Comparison of ENCODE assay signal across 8 mouse cellular contexts in genomic region chr4:139574156-139574798, GRCm38 (mm10). TPM values are rescaled to one million over a fixed set of nuclear protein-coding genes. Genes with fewer than 3 reads are reported as not detected.
DNase-seq lines count a peak whose midpoint lies in the region; ATAC-seq and TF ChIP-seq lines count a peak whose summit lies in the region.

No protein-coding gene starts in this region.

- H3K36me3 ChIP-seq in hindbrain, postnatal 0 days (ENCODE audit: insufficient read depth, low read length): no peaks in the 10 kb centered on the region

- peak; percentile 93 for ATAC-seq in common myeloid progenitor, adult 5-6 weeks (replicated peaks; ENCODE audit: low read depth, poor library complexity, severe bottlenecking)
- peak; percentile 98 for ATAC-seq in hindbrain, postnatal 0 days
- peak; percentile 89 for ATAC-seq in megakaryocyte, adult 5-6 weeks (ENCODE audit: poor library complexity, severe bottlenecking)

- TF ChIP-seq CTCF in gastrocnemius, adult 2 months (IDR thresholded peaks at IDR 0.05): peak; percentile 65
- peak; percentile 72 for TF ChIP-seq CTCF in hindbrain, postnatal 0 days (IDR thresholded peaks at IDR 0.05; ENCODE audit: low read depth)
- TF ChIP-seq CTCF in left cerebral cortex, adult 2 months (IDR thresholded peaks at IDR 0.05): peak; percentile 61

- peaks cover 17% of the 10 kb centered on the region for H3K4me1 ChIP-seq in hindbrain, postnatal 0 days (ENCODE audit: insufficient read depth, low read length)

- H3K4me2 ChIP-seq in hindbrain, postnatal 0 days (ENCODE audit: low read depth, low read length): peak overlapping the region; percentile 75

- H3K9me3 ChIP-seq in hindbrain, postnatal 0 days (ENCODE audit: low read length): no peaks in the 10 kb centered on the region

- WGBS in hindbrain, postnatal 0 days: under 1% methylated on average over 47 of the region's 52 CpGs

- DNase-seq in ZHBTc4 (ENCODE audit: low read depth, low spot score): peak; percentile 100
- DNase-seq in gastrocnemius, adult 2 months: peak; percentile 100
- peak; percentile 99 for DNase-seq in hindbrain, postnatal 0 days (ENCODE audit: low spot score)
- peak; percentile 97 to 98 for DNase-seq in left cerebral cortex, adult 2 months (ENCODE audit: extremely low spot score in 1 of 2, low spot score in 2 of 2)
- DNase-seq in right cerebral cortex, adult 2 months (ENCODE audit: low spot score in 2 of 2): peak; percentile 97 to 98
- DNase-seq in urinary bladder, postnatal 14 days (ENCODE audit: low spot score): peak; percentile 100

- H3K4me3 ChIP-seq in gastrocnemius, adult 2 months: peak overlapping the region; percentile 84
- H3K4me3 ChIP-seq in hindbrain, postnatal 0 days (ENCODE audit: low read length): peak overlapping the region; percentile 90
- peak overlapping the region; percentile 94 for H3K4me3 ChIP-seq in left cerebral cortex, adult 2 months

- intact Hi-C loops in gastrocnemius, adult 2 months (cut with DNase I): loop anchor here (2.0 to 5.0 kb wide), 2 partner anchors 39 to 82 kb away; no protein-coding TSS in a partner anchor
- intact Hi-C loops in left cerebral cortex, adult 2 months (cut with DNase I): loop anchor here (1.0 to 5.0 kb wide), 4 partner anchors 28 to 104 kb away; no protein-coding TSS in a partner anchor

- H3K27me3 ChIP-seq in hindbrain, postnatal 0 days (ENCODE audit: insufficient read depth, low read length): no peaks in the 10 kb centered on the region

- H3K27ac ChIP-seq in gastrocnemius, adult 2 months: peak overlapping the region; percentile 91
- peak overlapping the region; percentile 93 for H3K27ac ChIP-seq in hindbrain, postnatal 0 days
- peak overlapping the region; percentile 82 for H3K27ac ChIP-seq in left cerebral cortex, adult 2 months

- H3K9ac ChIP-seq in hindbrain, postnatal 0 days (replicated peaks; ENCODE audit: low read length): peak overlapping the region; percentile 91

RNA-seq across cellular contexts. Expression of gene Gm21969, which starts 28.7 kb away (rescaled TPM):
- total RNA-seq in common myeloid progenitor, adult 5-6 weeks (2017): not detected in 2 replicates
- not detected for total RNA-seq in gastrocnemius, adult 2 months (2021)
- not detected in 2 replicates for total RNA-seq in hindbrain, postnatal 0 days (2014; rRNA removed)
- not detected in 2 replicates for polyA plus RNA-seq in hindbrain, postnatal 0 days (2015; fragmentation: Nextera tagmentation; extraction: Ambion mirVana)
- total RNA-seq in left cerebral cortex, adult 2 months (2021): not detected
- not detected in 2 replicates for total RNA-seq in megakaryocyte, adult 5-6 weeks (2015)
- total RNA-seq in megakaryocyte, adult 5-6 weeks (2017): not detected in 2 replicates

RNA-seq across cellular contexts. Expression of gene Iffo2, which starts 43.9 kb away (rescaled TPM):
- total RNA-seq in common myeloid progenitor, adult 5-6 weeks (2017): 1.1 and 1.3 TPM in 2 replicates
- total RNA-seq in gastrocnemius, adult 2 months (2021): 1 to 10 TPM; 2.1 to 2.5 TPM
- total RNA-seq in hindbrain, postnatal 0 days (2014; rRNA removed): 14.4 and 14.5 TPM in 2 replicates
- polyA plus RNA-seq in hindbrain, postnatal 0 days (2015; fragmentation: Nextera tagmentation; extraction: Ambion mirVana): 5.9 and 6.8 TPM in 2 replicates
- total RNA-seq in left cerebral cortex, adult 2 months (2021): 10 to 100 TPM; 18.8 to 20.0 TPM
- 0.83 and 1.6 TPM in 2 replicates for total RNA-seq in megakaryocyte, adult 5-6 weeks (2015)
- 2.1 and 2.7 TPM in 2 replicates for total RNA-seq in megakaryocyte, adult 5-6 weeks (2017)

RNA-seq across cellular contexts. Expression of gene Aldh4a1, which starts 48.4 kb away (rescaled TPM):
- 9.1 and 11.2 TPM in 2 replicates for total RNA-seq in common myeloid progenitor, adult 5-6 weeks (2017)
- total RNA-seq in gastrocnemius, adult 2 months (2021): 10 to 100 TPM; 58.2 to 75.6 TPM
- 30.0 and 43.3 TPM in 2 replicates for total RNA-seq in hindbrain, postnatal 0 days (2014; rRNA removed)
- 26.6 and 27.6 TPM in 2 replicates for polyA plus RNA-seq in hindbrain, postnatal 0 days (2015; fragmentation: Nextera tagmentation; extraction: Ambion mirVana)
- 10 to 100 TPM; 16.9 to 17.0 TPM for total RNA-seq in left cerebral cortex, adult 2 months (2021)
- total RNA-seq in megakaryocyte, adult 5-6 weeks (2015): 4.9 and 5.7 TPM in 2 replicates
- total RNA-seq in megakaryocyte, adult 5-6 weeks (2017): 5.8 and 8.9 TPM in 2 replicates

Comparison
In these comparisons a context has a peak if more than half of its experiments do, and no peak if none do; other contexts are left out.
1. Peak in every context shown above with its lines: DNase-seq, ATAC-seq, H3K4me3 ChIP-seq and H3K27ac ChIP-seq.